Mouse (Mus musculus) frontal cortex, postnatal 25 days (tissue): ENCODE measurements around the gene Zswim8.
A peak's percentile ranks its signal among the peaks of the same experiment; 100 is the strongest.

ENCODE experiments used
- DNase-seq, 2 experiments: peaks; one replicate each; pipeline ENCODE4 v3.0.0; 2022; ENCODE audit warnings: low spot score in 2 of 2

Zswim8 gene

DNA sequence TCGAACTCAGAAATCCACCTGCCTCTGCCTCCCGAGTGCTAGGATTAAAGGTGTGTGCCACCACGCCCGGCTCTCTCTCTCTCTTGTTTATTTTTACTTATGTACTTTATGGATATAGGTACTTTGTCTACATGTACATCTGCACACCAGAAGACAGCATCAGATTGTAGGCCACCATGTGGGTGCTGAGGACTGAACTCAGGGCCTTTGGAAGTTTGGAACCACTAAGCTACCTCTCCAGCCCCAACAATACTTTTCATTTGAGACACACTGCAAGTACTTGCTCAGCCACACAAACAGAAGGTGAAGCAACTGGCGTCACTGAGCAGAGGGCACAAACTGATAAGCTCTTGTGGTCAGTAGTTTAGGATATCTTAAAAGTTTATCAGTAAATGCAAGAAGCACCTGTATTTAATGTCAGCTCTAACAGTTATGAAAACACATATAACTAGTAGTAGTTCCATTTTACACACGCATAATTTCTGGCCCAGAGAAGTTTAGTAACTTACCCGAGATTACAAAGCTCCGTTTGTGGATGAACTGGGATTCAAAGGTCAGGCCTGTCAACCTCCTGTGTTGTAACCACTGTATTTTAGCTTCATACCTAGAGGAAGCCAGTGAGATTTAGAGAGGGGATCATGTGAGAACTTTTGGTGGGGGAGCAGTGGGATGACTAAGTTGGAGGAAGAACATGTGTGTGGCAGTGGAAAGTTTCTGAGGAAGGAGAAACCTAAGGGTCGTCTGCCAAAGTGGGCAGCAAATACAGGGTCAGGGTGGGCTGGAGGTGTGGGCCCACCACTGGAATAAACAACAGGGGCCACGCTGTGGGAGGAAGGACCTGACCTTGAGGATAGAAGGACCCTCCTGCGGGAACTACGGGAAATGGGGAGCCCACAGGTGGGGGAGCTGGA, 25.9 kb downstream of the Zswim8 start:
- DNase-seq, result no peak

DNA sequence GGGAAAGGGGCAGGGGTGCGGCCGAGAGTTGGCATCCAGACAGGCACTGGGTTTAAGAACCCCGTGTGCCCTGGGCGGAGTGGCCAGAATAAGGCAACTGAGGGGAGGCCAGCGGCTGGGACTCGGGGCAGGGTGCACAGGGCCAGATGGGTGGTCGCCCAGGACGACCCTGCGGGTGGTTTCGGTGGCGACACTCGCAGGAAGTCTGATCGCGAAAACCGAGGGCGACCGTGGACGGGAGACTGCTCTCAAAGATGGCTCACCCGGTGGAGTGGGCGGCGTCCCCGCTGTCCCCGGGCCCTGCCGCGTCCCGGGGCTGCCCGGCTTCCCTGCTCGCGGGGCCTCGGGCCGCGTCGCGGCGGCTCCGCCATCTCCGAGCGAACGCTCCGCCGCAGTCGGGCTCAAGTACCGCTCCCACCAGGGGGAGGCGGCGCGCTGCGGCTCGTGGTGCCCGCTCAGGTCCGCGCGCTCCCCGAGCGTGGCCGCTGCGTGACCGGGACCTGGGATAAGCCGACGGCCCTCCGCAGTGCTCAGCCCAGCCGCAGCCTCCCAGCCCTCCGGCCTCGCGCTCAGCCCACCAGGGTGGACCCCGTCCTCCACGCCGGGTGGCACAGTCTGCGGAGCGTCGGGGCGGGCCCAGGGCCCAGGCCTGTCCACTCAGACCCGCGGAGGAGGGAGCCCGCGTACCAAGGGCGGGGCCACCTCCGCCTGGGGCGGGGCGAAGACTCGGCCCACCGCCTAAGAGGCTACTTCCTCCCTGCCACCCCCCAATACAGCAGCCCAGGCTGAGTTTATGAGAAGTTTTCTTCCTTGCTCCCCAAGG, 26.8 kb downstream of the Zswim8 start, which contains the start of gene Ndst2:
Gene Ndst2 (minus strand): TSS at position 611 of the 823 bp plus-strand sequence.
- peak; percentile 60 to 68 for DNase-seq

DNA sequence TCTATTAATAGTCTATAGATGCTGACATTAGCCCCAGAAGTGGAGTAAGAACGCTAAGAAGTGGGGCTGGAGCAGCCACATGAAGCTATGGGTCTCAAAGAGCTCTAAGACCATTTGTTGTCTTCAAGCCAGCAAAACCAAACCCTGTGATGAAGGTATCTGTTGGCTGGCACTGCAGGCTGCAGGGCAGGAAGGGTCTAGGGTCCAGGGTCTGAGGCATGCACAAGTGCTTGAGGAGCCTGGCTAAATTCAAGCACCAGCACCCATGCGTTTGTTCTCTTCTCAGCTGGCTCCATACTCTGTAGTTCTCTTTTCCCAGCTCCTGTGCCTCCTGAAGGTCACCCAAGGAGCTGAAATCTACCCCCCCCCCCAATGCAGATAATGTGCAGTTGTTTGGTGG, 27.7 kb downstream of the Zswim8 start:
- DNase-seq, result no peak

DNA sequence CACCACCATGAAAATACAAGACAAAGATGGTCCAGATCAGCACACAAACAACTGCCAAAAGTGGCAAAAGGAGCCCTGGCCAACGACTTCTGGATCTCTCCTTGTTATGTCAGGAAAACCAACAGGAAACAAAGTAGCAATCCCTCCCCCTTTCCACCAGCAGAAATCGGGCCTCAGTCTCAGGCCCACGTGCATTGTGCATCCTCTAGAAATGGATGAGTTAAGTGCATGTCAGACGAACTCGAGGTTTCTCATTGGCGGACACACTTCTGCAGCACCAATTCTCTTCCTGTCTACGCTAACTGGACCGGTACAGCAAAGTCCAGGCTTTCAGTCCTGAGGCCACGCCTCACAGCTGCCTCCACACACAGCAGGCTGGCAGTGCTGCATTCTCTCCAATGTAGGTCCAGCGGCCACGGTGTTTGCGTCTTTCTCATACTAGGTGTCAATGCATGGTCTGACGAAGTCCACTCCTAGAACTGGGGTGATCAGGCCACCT, 28.6 kb downstream of the Zswim8 start:
- no peak for DNase-seq

DNA sequence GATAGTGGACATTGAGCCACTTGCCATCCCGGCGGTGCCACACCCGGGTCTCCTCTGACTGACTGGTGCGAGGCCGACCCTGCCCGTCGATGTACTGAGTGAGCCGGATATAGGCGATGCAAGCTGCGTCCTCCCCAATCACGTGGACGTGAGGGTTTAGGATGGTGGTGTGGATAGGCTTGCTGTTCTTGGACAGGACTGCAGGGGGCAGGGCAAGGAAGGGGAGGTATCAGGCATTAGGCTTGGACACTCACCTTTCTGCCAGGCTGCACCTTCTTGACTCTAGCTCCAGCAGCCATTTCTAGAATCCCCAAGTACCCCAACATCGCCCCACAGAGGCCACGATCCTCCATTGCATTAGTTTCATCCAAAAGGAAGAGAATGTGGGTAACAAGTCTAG, 30.0 kb downstream of the Zswim8 start:
- DNase-seq, result no peak

DNA sequence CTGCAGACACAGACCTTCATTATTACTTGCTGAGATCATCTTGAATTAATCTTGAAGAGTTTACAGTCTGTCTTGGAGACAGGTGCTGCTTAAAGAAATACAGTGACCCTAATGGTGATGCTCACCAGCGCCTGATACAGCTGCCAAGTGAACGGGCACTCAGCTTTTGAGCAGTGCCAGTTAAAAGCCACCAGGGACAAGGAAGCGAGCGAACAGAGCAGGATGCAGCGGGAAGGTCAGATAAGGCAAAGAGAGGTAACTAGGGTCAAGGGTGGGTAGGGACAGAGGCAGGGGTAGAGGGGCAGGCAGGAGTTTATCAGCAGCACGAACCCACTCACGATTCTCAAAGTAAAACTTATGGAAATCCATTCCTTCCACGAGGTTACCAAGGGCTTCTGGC, 31.2 kb downstream of the Zswim8 start:
- DNase-seq, result no peak

DNA sequence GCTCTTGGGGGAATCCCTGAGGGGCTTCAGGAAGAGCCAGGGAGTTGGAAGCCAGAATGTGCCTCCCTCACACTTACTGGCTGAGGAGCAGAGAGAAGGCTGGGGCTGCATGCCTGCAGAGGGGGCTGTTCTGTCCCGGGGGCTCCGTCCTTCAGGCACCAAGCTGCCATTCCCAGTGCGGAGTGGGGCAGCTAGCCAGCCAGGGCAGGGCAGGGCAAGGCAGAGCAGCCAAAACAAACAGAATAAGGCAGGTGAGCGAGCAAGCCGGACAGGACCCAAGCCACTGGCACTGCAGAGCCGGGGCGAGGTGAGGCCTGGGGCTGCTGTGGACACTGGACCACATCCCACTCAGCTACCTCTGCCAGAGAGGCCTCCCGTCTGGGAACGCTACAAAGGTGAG, 33.9 kb downstream of the Zswim8 start:
- no peak for DNase-seq

DNA sequence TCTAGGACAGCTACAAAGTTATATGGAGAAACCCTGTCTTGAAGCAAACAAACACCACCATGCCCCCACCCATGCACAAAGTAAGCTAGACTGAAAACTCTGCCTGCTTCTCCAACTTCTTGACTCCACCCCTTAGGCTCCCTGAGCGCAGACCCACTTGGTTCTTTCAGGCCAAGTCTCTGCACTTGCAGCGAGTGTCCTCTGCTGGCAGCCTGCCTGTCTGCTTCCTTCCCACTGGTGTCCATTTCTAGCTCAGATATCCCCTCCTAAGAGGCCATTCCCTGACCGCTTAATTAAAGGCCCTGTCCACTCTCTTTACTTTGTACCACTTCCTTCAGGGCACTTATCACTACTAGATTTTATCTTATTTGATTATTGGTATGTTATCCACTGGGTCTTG, 36.3 kb downstream of the Zswim8 start:
- no peak for DNase-seq

DNA sequence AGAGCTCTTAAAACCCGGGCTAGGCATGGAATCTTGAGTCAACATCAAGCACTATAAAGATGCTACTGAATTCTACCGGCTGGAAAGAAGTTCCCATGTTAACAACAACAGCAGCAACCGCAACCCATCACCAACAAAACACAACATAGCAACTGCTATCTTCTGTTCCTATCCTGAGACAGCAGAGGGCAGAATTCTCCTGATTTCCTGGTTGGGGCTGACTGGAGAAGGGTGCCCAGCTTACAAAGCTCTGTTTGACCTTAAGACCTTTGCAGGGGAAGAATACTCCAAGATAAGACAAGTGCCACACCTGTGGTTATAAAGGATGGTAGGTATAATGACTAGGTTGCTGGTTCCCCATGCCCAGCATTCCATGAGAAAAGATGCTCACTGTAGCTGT, 39.6 kb downstream of the Zswim8 start:
- no peak for DNase-seq

DNA sequence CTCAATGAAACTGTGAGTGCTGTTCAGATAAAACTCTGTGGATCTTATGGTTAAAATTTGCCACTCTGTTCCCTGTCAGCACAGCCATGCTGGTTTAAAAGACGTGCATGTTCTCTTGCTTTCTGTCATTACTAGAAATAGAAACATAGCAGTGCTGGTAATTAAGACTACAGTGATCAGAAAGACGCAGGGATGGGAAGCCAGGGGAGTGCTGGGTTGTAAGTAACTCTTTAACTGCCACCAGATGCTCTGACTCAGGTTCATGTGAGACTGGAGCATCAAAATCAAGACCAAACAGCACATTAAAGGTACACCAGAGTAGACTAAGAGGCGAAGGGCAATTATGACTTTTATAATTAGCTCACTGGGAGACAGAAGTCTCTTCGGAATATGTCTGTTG, 41.0 kb downstream of the Zswim8 start:
- no peak for DNase-seq

DNA sequence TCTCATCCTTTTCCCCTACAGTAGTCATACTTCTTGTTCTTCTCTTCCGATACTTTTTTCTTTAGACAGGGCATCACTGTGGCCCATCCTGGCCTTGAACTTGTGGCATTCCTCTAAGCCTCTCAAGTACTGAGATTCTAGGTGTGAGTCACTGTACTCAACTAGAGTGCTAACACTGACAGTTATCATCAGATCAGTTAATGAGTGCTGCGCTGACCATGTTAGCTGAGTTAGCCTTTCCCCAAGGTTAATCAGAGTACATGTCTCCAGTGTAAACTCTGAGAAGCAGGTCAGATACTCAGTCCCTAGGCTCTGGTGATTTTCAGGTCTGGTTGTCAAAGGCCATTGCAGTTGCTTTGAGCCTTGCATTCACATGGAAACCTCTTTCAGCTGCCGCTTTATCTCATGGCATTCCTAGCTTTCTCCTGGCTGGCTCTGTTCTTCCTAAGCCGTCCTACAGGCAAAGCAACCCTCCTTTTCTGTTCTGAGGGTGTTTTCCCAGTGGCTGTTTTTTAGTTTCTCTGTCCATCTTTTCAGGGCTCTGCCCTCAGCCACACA, 42.2 kb downstream of the Zswim8 start:
- DNase-seq, result no peak

DNA sequence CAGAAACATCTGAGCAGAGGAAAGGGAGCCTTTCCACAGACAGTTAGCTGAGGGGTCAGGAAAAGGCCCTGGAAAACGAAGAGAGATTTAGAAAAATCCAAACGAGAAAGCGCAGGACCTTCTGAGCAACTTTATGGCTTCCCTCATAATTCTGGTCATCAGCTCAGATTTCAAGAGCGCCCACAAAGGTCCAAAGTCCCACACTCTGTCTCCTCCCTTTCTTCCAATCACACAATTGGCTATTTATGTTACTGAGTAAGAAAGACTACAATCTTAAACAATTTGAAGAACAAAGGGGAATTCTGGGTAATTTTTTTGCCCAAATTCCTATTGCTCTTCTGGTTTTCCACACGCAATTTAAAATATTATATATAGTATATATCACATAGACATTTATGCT, 43.2 kb downstream of the Zswim8 start:
- DNase-seq, result no peak

DNA sequence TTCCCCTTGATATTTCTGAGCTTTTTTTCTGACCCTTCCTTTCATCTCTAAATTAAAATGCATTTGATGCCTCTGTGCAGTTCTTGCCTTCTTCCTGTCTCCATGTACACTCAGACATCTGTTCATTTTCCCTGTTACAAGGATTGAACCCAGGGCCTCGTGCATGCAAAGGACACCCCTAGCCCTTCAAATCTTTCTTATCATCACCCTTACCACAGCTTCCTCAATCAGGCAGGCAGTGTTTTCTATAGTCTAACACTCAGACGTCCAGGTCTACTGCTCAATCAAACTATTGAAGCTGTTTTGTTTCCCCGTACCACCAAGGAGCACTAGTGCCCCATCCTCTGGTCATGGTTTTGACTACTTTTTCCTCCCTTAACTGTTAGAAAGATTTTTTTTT, 46.4 kb downstream of the Zswim8 start:
- DNase-seq, result no peak

DNA sequence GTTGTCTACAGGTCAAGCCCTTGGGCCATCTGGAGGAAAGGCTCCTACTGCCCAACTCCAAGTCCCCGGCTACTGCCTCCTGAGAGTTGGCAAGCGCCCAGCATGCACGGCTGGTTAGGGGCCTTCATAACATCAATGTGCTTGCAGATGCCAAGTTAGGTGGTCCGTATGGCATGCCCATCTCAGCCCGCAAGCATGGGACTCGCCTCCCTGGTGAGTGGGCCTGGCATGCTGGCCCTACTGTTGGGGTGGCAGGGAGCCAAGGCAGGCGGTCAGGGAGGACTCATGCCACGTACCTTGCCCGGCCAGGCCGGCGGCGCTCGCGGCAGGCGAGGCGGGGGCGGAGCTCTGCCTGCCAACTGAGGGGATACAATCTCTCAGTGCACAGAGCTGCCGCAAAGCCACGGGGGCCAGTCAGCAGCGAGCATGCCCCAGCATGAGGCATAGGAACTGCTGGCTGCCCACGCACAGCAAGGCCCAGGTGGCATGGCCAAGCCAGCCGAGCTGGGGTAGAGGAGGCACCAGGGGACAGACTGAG, 50.1 kb downstream of the Zswim8 start:
- no peak for DNase-seq

DNA sequence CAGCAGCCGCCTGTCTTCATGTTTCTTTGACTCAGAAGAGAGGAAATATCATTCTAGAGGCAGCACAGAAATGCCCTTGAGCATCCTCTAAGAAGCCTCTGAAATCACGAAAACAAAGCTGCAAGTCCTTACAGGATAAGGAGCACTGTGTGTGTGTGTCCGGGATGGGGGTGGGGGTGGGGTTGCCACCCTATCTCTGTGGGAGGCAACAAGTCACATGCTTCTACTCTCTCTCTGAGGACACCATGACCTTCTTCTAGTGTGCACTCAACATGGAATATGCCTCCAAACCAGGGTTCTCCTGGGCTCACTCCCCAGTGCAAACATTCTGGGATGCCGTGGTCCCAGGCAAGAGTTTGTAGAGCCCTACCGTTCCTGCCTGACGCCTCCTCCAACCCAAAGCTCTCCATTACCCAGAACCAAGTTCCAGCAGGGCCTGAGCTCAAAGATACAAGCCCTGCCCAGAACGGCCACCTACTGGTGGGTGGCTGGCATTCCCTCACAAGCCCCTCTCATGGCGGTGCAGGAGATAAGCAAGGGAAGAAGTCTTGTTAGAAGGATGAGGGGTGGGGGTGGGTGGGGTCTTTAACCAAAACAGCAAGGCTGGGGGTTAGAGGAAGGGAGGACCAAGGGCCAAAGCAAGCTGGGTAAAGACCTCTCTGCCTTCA, 51.5 kb downstream of the Zswim8 start:
- DNase-seq, result no peak

DNA sequence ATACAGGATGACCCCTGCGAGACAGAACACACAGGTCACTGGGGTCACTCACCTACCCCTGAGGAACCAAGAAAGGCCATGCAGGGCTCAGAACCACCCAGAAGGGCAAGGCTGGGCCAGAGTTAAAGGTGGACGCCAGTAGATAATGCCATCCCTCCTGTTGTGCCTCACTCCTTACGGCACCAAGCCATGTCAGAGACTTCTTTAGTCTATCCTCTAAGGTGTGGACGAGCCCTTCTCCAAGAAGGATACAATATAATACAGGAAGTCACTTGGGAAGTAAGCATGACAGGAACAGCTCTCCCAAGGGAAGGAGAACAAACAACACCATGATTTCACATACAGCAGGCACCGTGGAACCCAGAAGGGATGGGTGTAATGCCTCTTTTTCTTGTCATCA, 57.6 kb downstream of the Zswim8 start:
- DNase-seq, result no peak

DNA sequence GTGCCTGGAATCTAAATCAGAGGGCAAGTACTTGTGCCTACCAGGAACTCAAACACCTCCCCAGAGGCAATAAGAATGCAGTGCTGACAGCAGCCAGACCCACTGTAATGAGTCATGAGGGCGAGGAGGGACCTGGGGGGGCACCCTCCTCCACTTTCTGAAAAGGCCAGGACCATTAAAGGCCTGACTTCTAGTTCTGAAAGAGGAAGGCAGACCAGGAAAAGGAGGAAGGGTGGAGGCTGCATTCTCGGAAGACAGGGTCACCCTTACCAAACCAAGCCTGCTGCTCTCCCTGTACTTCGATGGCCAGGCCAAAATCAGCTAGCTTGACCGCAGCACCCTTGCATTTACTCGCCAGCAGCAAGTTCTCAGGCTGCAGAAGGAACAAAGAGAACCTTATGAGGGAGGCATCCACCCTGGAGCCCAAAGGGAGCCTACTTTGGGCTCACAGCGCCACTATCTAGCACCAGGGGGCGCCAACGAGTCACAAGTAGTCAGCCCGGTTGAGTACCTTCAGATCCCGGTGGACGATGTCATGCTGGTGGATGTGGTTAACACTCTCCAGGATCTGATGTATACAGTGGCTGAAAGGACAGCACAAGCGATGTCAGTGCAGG, 58.4 kb downstream of the Zswim8 start:
- peak; percentile 87 to 92 for DNase-seq

DNA sequence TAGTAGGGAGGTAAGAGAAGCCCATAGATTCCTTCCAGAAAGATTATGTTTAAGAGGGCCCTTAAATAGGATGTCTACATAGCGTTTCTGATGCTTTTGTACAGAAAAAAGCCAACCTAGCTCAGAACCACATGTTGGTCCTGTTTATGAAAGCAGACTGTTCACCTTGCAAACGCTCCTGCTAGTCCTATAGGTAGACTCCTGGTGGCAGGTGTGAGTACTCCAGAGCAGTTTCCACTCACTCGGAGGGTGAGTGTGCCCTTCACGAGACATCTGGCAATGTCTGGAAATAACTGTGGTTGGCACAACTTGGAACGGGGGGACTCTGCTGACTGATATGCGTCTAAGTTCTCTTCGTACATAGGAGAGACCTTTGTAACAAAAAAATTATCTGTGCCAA, 60.6 kb downstream of the Zswim8 start:
- DNase-seq, result no peak

DNA sequence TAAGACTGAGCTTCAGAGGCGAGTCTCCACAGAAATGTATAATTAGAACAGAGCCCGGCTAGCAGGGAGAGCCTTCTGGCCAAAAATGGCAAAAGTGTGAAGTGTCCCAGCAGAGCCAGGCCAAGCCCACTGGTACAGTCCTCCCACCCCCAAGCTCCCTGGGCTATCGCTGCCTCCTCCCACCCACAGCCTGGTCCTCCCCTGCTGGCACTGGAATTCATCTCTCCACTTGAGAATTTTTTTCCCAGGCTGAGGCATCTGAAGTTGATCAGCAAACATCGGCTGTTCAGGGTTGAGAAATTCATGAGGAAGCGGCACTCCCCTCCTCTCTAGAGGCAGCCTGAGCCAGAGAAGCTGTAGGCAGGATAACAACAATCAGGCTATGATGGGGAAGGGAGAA, 61.2 kb downstream of the Zswim8 start:
- DNase-seq, result no peak

DNA sequence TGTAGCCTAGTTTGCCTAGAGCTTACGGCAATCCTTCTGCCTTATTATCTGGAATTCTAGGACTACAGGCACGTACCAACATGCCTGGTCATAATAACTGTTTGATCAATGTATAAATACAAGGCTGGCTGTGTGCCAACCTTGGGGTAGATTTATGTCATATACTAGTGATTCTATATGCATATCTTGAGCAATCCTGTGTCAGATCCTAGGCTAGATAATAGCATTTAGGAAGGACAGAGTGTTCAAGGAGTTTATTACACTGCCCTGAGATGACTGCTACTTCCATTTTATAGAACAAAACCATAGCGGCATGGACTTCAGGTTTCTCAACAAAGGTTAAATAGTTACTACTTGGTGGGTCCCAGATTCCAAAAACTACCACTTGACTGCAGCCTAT, 64.6 kb downstream of the Zswim8 start:
- no peak for DNase-seq

DNA sequence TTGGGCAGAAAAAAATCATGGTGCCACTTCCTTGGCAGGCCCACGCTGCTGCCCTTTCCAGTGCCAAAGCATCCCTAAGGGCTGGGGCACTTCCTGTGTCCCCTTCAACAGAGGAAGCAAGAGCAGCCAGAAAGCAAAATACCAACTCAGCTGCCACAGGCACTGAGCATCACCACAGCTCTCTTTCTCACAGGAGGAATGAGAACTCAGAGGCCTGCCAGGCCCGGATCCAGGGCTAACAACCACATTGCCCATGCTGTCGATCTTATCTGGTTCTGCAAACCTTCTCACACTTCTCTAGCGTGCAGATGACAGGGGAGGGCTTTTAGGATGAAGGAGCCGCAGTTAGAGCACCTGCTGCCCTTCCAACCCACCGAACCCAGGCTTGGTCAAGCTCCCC, 65.5 kb downstream of the Zswim8 start:
- DNase-seq, result no peak
